Mouse (Mus musculus) 3T3-L1 (cell line): Measurements from ENCODE around the gene Abhd10.

Source experiments
- DNase-seq: peaks from one replicate; pipeline ENCODE4 v3.0.0-alpha.2; 2015; ENCODE audit warnings: low read depth, low spot score

Gene Abhd10

GRCm38 (mm10) chr16:45724742-45725102 lies 18.0 kb downstream of the Abhd10 start:
- no peak for DNase-seq

- no peak for DNase-seq
These were observed 18.6 kb downstream of the Abhd10 start, which contains the start of gene Tagln3 for GRCm38 (mm10) chr16:45724061-45724741. Gene Tagln3 (minus strand): TSS chr16:45724608.

GRCm38 (mm10) chr16:45723172-45723901 lies 19.4 kb downstream of the Abhd10 start:
- DNase-seq: no peak

- DNase-seq: no peak
These were observed 20.2 kb downstream of the Abhd10 start for GRCm38 (mm10) chr16:45722460-45722951.

- no peak for DNase-seq
These were observed 22.6 kb downstream of the Abhd10 start for GRCm38 (mm10) chr16:45720022-45720630.

GRCm38 (mm10) chr16:45718296-45718695 lies 24.5 kb downstream of the Abhd10 start:
- DNase-seq: no peak

- no peak for DNase-seq
These were observed 28.1 kb downstream of the Abhd10 start for GRCm38 (mm10) chr16:45714489-45715150.

GRCm38 (mm10) chr16:45713878-45714277 lies 28.9 kb downstream of the Abhd10 start:
- DNase-seq: no peak

GRCm38 (mm10) chr16:45713261-45713660 lies 29.5 kb downstream of the Abhd10 start:
- no peak for DNase-seq

- DNase-seq: peak; percentile 43
These were observed 31.5 kb downstream of the Abhd10 start for GRCm38 (mm10) chr16:45711263-45711662.

GRCm38 (mm10) chr16:45699301-45699700 lies 43.5 kb downstream of the Abhd10 start:
- no peak for DNase-seq

GRCm38 (mm10) chr16:45697996-45698395 lies 44.8 kb downstream of the Abhd10 start:
- no peak for DNase-seq

- DNase-seq: peak; percentile 24
These were observed 47.2 kb downstream of the Abhd10 start for GRCm38 (mm10) chr16:45695445-45696160.

GRCm38 (mm10) chr16:45693558-45693957 lies 49.2 kb downstream of the Abhd10 start, which contains the start of gene Tmprss7:
Gene Tmprss7 (minus strand): TSS chr16:45693658.
- DNase-seq: no peak

- no peak for DNase-seq
These were observed 49.9 kb downstream of the Abhd10 start for GRCm38 (mm10) chr16:45692851-45693250.

- peak; percentile 34 for DNase-seq
These were observed 52.6 kb downstream of the Abhd10 start for GRCm38 (mm10) chr16:45690178-45690577.

- DNase-seq: no peak
These were observed 55.9 kb downstream of the Abhd10 start for GRCm38 (mm10) chr16:45686833-45687232.

- DNase-seq: no peak
These were observed 57.5 kb downstream of the Abhd10 start for GRCm38 (mm10) chr16:45685295-45685694.

- peak; percentile 86 for DNase-seq
These were observed 57.9 kb downstream of the Abhd10 start for GRCm38 (mm10) chr16:45684815-45685214.
